Mouse (Mus musculus) 416B (cell line): Measurements from ENCODE around the gene Arid1b.

Experiments
- DNase-seq: peaks from one replicate; pipeline ENCODE4 v3.0.0; 2011; ENCODE audit warnings: low read depth

Arid1b gene

GRCm38 (mm10) chr17:5017065-5017464 lies 22.9 kb downstream of the Arid1b start:
- no peak for DNase-seq

GRCm38 (mm10) chr17:5021303-5022003 lies 27.3 kb downstream of the Arid1b start:
- no peak for DNase-seq

GRCm38 (mm10) chr17:5022019-5022544 lies 27.9 kb downstream of the Arid1b start:
- no peak for DNase-seq

DNA sequence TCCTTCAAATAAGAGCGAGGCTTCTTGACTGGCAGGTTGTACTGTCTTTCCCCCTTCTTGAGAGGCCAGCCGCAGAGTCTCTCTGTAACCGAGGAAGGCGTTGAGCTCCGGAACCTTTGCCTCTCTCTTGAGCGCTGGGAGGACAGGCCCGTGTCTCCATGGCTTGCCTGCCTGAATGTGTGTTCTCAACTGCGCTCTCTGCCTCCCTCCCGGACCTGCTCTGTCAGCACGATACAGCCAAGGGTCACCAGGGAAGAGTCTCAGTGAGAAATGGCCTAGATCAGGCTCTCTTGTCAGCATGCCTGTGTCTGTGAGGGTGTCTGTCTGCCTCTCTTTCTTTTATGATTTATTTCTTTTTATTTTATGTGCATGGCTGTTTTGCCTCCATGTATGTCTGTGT lies 29.6 kb downstream of the Arid1b start:
- DNase-seq: no peak

DNA sequence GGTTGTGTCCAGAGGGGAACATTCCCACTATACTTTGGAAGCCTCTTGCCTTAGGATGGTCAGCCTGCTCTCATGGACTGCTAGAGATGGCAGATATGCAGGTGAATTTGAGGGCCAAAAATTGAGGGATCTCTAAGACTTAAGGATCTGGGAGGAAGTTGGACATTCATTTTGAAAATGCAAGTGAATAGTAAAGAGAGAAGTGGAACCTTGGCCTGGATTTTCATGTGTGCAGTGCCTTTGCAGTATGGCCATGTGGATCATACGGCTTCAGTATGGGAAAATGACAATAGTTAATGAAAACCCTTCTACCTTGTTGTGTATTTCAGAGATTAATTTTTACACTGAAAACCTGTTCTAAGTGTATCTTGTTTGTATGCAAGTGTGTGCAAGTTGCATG lies 31.3 kb downstream of the Arid1b start:
- DNase-seq: no peak

GRCm38 (mm10) chr17:5026578-5026977 lies 32.4 kb downstream of the Arid1b start:
- DNase-seq: peak; percentile 57

DNA sequence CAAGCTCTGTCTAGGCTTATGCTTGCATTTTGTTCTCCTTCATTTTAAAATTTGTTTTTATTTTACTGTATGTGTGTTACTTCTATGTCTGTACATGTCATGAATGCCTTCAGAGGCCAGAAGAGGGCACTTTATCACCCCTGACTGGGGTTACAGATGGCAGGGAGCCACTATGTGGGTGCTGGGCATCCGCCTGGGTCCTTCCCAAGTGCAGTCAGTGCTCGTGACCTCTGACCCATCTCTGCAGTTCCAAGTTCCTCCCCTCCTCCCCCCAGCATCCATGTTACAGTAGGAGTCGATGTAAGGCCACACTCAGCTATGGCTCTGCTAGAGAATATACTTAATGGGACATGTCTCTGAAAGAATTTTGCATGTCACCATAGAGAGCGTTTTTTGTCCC lies 35.0 kb downstream of the Arid1b start:
- no peak for DNase-seq

- DNase-seq: no peak
These were observed 36.2 kb downstream of the Arid1b start for GRCm38 (mm10) chr17:5030290-5030689.

DNA sequence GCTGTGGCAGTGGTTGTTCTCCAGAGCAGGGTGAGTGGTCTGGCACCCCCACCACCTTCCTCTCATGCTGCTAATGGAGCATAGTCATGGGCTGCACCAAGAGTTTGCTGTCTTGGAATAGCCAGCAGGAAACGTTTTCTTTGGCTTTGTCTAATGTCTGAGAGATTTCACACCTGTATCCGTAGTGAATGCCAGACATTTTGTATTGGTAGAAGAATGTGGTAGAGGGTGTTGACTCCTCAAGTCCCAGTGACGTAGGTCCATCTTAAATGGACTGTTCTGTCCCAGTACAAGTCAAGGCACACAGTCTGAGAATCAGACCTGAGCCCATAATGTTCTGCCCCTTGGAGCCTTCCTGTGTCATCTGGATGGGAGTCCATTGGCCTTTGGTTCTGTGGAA lies 39.2 kb downstream of the Arid1b start:
- no peak for DNase-seq

- peak; percentile 70 for DNase-seq
These were observed 40.1 kb downstream of the Arid1b start for GRCm38 (mm10) chr17:5034201-5034600.

DNA sequence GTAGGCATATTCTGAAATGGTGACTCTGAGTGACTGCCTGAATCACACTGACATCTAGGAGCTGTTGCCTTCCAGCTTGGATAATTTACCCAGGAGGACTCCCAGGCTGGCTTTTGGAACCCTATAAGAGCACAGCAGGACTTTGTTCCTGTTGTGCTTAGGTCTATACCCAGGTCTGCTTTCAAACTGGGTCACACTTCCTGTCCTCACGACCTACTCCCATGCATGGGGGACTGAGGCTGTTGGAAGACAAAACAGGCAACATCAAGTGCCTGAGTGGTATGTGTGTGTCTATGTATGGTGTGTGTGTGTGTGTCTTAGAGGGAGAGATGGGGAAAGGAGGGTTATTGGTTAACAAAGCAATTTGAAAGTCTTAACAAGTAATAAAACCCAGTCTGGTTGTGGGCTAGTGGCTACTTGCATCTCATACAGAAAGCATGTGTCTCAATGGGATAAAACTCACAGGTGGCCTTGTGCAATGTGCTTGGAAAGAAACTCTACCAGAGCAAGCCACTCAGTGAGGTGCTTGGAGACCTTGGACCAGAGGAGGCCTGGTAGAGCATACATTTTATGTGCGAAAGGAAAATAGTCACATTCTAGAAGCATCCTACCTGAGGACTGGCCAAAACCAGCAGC lies 42.2 kb downstream of the Arid1b start:
- no peak for DNase-seq

GRCm38 (mm10) chr17:5037199-5037598 lies 43.1 kb downstream of the Arid1b start:
- no peak for DNase-seq

- DNase-seq: no peak
These were observed 45.7 kb downstream of the Arid1b start for GRCm38 (mm10) chr17:5039826-5040225.

DNA sequence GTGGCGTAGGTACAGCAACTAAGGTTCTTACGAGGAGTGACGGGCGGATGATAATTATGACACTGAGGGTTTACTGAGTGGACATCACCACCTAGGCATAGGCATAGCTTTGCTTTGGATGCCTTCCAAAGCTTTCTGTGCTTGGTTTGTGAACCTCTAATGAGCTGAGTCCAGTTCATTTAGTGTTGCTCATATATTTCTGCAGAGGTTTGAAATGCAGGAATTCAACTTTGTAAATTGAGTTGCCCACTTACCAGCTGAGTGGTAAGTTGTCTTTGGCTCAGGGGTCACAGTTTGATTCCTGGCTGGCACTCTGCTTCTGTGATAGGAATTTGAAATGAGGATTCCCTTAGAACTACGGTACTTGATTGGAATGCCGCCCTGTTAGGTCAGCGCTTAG lies 49.7 kb downstream of the Arid1b start:
- DNase-seq: no peak

GRCm38 (mm10) chr17:5045613-5046012 lies 51.5 kb downstream of the Arid1b start:
- no peak for DNase-seq

GRCm38 (mm10) chr17:5047373-5047772 lies 53.2 kb downstream of the Arid1b start:
- DNase-seq: no peak

DNA sequence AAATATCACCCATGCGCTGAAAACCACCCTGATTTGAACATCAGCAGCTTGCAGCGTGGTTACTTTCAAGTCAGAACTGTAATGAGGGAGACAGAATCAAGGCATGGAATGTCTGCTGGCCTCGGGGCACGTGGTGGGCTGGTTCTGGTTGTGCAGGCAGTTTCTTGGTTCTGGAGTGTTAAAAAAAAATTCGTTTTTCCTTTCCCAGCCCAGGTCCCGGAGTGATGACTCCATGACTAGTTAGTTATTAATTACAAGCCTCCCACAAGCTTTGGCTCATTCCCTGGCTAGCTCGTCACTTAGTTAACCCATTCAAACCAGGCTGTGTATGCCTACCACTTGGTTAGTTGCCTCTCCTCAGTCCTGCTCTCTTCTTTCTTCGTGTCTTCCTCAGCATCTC lies 56.1 kb downstream of the Arid1b start:
- DNase-seq: no peak

GRCm38 (mm10) chr17:5050970-5051530 lies 56.9 kb downstream of the Arid1b start:
- DNase-seq: no peak

DNA sequence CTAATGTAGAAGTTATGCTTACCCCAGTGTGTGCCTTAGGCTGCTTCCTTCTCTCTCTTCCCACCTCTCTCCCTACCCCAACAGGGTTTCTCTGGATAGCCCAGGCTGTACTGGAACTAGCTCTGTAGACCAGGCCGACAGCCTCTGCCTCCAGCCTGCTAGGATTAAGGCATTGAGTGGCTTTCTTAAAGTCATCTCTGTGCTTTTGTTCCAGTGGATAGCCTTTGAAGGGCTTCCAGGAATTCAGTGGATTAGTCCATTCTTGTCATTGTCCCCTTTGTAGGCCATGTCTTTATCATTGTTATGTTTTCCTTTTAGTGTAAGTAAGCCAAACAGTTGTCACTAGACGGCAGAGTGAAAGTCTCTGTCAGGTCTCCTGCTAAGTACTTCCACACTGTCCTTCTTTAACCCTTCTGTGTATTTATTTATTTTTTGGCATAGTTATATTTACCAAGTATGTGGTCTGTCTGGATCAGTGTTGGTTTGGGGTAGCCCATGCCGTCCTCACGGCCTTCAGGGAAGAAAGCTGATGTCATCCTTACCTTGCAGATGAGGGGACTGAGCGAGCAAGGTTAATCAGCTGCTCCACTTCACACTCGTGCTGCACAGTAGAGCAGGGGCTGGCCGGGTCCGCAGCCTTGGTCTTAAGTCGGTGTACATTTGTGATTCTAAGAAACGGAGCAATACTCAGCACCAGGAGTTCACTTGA lies 58.1 kb downstream of the Arid1b start:
- DNase-seq: no peak

- no peak for DNase-seq
These were observed 58.7 kb downstream of the Arid1b start for GRCm38 (mm10) chr17:5052800-5053179.

- DNase-seq: no peak
These were observed 59.1 kb downstream of the Arid1b start for GRCm38 (mm10) chr17:5053201-5053600.

- DNase-seq: no peak
These were observed 61.3 kb downstream of the Arid1b start for GRCm38 (mm10) chr17:5055412-5055811.

GRCm38 (mm10) chr17:5056654-5057053 lies 62.5 kb downstream of the Arid1b start:
- DNase-seq: no peak
